Mouse (Mus musculus) frontal cortex, postnatal 14 days (tissue): ENCODE data around the gene Rin2.
A peak's percentile ranks its signal among the peaks of the same experiment; 100 is the strongest.

Source experiments
- DNase-seq, 2 experiments: peaks; one replicate each; pipeline ENCODE4 v3.0.0; 2022; ENCODE audit warnings: low spot score in 2 of 2

The Rin2 gene

DNA sequence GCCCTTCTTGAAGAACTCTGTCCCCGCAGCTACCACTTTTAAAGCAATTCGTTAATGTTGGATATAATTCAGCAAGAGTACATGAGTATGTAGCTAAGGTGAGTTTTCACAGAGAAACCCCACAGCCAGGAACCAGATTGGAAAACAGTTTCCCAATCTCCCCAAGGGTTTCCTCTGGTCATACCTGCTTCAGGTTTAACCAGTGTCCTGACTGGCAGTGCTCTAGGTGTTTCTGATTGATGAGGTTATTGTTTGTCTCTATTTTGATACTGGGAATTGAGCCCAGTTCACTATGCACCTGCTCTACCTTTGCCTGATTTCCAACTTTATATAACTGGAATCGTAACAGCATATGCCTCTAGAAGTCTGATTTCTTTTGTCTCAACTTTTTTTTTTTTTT lies 153.6 kb downstream of the Rin2 start:
- DNase-seq = no peak

DNA sequence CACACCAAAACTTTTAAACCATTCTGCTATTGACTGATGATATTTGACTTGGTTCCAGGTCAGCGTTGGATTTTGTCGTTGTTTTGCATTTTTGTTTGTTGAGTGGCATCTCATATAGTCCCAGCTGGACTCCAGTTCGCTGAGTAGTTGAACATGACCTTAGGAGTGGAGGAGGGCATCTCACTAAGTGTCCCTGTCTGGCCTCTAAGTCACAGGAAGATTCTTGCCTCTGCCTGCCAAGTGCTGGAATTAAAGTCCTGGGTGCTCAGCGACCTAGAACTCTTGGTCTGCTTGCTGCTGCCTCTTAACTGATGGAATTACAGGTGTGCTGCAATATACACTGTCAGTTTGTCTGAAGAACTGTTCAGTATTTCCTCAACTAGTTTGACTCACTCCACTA lies 154.2 kb downstream of the Rin2 start:
- DNase-seq = no peak

DNA sequence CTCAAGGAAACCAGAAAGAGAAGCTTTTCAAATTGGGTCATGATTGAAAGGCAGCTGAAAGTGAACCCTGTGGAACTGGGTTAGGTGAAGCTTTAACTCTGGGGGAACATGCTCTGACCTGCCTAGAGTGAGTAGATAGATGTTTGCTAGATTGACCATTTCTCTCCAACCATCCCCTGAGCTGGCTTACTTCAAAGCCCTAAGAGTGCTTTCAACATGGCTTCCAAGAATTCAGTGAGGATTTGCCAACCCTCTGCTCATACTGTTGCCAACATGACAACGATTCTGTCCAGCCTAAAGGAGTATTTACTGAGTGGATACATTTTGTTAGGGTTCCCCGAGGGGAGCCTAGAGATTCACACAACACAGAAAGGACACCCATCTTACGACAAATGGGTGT lies 155.4 kb downstream of the Rin2 start:
- DNase-seq = no peak

DNA sequence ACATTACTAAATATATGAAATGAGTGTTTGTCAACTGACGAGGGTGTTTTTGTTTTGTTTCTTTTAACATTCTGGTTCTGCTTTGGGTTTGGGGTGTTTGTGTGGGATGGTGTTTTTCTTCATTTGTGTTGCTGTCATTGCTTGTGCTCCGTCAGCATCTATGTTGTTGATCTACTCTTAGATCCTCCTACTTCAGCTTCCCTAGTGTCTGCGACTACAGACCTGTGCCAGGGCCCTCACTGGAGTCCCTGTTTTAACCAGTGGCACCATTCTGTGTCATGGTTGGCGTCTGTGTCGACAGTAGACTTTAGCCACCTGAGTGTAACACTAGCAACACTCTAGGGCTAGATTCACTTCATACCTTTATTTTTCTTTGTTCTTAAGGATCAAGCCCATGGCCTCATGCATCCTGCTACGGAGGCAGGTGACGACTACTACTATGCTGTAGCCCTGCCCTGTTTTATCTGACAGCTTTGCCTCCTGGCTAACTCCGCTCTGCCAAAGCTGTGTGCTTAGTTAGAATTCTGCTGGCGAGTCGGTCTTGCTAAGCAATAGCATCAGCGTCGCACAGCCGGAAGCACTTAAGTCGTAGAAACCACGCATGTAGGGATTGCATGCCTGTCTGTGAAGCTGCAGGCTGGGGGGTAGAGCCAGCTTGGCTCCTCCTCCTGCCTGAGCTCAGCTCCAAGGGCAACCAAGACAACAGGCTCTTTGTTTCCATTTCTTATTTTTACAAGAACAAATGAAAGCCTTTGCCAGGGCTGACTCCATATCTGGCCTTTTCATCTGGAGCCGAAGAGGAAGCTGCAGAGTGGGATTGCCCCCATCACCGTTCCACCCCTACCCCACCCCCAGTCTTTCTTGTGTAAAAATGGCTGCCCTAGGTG lies 157.2 kb downstream of the Rin2 start:
- DNase-seq = peak; percentile 32 to 41

DNA sequence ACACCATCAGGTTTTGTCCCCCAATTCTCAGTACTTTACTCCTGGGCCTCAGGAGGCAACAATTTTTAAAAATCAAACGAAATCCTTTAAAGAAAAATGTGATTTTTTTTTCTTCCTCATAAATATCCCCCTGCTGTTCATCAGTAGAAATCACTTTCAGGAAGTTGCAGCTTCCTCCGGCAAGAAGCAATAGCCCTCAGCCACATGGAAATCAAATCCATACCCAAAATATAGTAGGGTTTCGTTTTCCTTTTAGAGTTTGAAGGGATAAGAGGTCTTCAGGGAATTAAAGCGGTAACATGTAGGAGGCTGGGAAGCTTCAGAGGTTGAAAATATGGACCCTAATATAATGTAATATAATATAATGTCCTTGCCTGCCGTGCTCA lies 157.8 kb downstream of the Rin2 start:
- no peak for DNase-seq

DNA sequence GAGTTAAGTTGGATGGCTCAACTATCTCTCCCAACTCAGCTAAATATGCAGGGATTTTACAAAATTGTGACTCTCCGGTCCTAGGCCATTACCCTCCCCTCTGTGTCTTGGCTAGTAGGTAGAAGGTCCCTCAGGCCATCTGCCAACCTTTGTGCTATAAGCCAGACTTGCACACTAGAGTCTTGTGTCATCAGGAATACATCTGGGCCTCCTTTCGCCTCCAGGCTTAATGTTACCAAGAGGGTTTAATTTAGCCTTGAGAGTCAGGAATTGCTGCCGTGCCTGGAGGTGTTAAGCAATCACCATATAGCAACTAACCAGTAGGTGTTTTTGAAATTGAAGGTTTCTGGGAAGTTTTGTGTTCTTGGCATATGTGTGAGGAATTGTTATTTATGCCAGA lies 158.3 kb downstream of the Rin2 start:
- no peak for DNase-seq

DNA sequence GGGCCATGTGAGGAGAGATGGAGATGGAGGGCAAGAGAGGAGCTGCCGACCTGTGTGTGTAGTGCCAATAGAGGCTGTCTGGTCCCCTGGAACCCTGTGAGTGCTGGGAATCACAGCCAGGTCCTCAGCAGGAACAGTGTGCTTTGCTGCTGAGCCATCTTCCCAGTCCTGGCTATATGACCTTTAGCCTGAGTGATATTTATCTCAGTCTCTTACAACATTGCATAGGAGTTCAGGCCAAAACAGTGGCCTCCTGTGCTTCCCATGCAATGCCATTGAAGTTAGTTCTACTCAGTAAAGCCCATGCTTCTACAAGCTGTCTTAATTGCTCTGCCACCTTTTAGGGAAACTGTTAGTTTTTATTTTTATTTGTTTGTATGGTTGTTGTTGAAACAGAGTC lies 160.9 kb downstream of the Rin2 start:
- DNase-seq = no peak

DNA sequence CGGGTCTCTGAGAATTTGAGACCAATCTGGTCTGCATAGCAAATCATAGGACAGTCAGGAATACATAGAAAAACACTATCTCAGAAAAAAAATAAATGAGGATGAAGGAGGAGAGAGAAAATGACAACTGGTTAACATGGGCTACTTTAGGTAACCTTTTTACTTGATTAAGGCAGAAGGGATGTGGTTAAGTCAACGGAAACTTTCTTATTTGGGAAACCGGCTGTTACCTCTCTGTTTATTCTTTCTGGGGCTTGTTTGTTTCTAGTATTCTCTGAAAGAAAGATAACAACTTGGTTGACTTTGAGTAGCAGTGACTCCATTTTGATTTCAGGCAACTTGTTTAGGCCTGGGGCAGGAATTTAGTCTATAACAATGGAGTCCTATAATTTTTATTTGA lies 163.7 kb downstream of the Rin2 start:
- DNase-seq = no peak

DNA sequence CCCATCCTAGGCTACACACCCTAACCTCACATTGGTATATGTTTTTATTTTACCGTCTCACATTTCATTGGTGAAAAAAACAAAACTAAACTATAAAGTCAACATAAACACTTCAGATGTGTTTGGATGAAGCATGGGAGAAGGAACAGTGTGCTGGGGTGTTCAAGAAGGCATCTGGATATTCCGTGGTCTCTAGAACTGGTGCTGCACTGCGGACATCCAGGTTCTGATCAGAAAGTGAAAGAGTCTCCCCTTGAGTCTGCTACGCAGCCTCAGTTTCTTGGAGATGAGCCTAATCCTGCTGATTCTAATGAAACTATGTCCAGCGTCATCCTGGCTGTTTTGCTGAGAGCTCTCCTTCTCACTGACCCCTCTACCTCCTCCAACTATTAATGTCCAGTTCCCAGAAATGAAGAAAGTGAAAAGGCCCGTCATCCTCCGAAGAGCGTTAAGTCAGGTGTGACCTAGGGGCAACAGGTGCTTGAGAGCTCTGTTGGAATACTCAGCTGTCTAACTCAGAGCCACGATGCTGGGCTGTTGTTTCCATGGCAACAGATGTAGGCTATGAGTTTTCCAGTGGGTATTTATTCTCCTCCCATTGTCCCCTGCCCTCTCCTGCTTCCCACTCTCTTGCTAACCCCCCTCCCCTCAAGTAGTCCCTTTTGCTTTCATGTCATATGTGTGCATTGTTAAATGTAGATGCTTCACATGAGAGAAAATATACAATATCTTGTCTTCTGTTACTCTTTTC lies 164.7 kb downstream of the Rin2 start:
- no peak for DNase-seq

DNA sequence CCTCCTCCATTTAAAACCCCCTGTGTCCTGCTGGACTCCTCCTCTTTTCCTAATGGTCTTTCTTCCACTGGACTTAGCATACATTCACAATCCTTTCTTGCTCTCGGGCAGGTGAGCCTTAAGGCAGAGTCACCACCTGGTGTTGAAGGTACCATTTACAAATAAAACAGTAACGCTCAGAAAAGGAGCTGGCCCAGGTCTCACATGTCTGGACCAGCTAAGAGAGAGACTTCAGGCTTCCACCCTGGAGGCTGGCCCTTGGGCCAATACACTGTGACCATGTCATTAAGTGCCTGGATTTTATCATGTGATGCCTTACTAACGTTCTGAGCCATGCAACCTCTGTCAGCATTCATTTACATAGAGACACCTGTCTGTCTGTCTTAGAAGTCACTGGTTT lies 165.3 kb downstream of the Rin2 start:
- DNase-seq = no peak

DNA sequence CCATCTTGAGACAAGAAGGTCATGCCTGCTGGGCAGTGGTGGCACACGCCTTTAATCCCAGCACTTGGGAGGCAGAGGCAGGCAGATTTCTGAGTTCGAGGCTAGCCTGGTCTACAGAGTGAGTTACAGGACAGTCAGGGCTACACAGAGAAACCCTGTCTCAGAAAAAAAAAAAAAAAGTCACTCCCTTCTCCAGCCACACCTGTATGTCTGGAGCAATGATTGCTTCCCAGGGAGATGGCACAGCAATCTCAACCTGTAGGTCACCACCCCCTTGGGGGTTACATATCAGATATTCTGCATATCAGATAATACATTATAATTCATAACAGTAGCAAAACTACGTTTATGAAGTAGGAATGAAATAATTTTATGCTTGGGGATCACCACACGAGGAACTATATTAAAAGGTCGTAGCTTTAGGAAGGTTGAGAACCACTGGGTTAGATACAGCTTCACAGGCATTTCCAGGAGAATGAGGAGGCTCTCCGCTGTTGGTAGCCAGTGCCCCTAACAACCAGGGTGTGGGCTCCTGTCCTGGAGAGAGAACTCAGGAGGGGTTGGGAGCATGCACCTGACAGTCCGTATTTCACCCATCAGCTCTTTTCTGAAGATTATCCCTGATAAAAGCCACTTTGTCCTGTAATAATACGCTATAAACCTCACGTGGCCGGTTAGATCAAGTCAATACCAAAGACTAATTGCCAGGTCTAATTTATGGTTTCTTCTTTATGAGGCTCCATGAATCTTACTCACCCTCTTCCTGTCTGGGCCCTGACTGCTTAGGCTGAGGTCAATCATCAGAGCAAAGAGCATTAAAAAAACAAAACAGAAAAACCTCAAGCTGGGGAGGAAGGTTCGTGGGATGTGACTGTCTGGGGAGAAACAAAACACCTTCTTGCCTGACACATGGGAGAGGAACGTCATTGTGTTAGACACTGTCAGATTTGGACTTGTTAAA lies 166.2 kb downstream of the Rin2 start:
- DNase-seq = no peak

DNA sequence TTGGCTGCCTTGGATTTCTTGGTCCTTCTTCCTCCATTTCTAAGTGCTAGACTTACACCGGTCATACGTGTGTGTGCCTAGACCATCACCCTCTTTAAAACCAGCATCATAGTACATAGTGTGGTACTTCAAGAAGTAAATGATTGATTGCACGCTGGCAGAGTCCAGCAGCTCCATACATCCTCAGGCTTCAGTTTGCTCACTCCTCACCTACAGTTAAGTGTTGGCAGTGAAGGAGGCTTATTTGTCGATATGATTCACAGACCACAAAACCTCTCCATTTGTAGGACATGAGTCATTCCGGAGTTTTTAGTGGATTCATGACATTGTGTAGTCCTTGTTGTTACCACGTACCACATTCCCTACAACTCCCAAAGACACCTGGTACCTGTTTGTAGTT lies 168.3 kb downstream of the Rin2 start:
- DNase-seq = no peak

DNA sequence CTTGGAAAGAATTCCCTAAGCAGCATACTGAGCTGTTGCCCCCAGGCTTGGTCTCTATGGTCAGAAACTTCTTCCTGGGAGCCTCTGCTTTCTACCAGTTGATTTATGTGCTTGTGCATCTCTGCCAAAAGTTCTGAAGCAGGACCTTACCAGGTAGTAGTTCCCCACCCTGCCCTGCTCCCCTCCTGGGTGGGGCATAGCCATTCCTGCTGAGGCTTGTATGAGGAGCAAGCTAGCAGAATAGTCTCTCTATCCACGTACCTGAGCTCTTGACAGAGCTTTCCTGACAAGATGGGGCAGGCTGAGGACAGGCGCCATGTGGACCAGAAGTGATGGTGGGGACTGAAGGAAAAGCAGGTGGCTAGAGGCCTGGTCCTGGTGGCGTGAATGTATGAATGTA lies 171.6 kb downstream of the Rin2 start:
- DNase-seq = no peak

DNA sequence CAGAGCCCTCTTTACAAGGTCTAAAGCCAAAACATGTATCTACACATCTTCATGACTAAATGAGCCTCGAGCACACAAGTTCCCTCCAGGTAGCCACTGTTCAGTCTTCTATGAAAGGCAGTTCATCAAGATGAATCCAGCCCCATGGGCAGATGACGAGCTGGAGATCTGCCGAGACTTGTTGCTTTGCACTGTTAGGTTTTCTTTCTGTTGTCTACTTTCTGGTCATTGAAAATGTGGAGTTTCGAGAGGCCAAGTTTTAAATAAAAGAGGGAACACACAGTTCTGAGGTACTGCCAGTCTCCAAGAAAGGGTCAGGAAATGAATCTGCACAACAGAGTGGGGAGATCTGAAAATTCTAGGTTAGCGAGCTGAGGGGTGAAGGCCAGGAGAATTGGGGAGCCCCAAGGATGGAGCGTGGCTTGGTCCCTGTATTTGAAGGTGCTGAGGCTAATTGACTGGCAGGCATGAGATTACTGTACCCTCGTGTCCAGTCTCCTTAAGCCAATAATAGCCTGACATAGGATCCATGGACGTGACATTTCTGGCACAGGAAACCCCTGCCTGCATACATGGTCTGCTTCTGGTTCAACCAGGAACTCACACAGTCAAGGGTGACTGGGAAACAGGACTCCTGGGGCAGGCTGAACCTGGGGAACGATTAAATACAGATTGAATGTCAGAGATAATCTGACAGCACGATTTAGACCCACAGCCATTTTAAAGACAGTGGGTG lies 174.3 kb downstream of the Rin2 start:
- DNase-seq = no peak

DNA sequence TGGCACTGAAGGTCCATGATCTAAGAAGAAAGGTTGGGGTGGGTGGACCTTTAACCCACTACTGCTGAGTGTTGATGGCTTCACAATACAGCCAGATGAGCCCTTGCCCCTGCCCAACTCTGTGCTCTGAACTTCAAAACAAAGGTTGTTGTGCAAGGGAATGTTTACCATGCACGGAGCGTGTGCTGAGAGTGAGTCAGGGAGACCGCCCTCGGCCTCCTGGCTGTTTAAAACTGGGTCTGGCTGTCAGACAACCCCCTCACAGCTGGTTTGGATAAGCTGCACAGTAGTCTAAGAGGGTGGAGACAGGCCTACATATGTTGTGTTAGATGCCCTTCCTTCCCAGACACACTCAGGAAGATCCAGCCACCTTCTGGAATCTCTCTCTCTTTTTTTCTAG lies 175.8 kb downstream of the Rin2 start:
- DNase-seq = peak in 1 of 2 experiments; percentile 20

DNA sequence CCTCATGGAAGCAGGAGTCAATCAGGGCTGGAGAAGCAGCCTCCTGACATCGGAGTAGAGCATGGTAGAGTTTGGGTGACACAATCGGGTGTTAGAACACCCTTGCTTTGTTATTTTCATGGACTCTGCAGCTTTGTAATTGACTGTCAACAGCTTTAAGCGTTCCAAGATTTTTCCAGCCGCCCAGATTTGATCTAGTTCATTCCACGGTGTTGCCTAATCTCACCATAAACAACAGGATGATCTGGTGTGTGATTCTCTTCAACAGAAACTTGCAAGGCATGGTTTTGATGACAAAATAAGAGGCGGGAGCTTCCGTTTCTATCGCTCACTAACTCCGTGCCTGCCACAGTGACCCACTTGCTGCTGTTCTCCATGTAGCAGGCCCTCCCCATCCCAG lies 180.8 kb downstream of the Rin2 start:
- no peak for DNase-seq

DNA sequence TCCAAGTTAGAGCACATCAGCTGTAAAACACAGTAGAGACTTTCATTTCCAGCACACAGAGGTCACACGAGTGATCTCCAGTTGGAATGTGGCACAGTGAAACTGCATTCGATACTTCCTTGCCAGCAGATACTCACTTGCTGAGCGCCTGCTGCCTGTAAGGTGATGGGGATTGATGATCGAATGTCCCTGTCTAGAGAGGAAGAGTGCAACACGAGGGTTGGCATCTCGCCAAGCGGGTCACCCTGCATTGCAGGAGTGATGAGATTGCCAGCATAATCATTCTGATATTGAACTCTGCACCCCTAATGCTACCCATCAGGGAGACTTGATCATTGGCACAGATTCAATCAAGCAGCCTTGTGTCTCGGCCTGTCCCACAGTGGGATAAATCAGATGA lies 182.8 kb downstream of the Rin2 start:
- DNase-seq = no peak

DNA sequence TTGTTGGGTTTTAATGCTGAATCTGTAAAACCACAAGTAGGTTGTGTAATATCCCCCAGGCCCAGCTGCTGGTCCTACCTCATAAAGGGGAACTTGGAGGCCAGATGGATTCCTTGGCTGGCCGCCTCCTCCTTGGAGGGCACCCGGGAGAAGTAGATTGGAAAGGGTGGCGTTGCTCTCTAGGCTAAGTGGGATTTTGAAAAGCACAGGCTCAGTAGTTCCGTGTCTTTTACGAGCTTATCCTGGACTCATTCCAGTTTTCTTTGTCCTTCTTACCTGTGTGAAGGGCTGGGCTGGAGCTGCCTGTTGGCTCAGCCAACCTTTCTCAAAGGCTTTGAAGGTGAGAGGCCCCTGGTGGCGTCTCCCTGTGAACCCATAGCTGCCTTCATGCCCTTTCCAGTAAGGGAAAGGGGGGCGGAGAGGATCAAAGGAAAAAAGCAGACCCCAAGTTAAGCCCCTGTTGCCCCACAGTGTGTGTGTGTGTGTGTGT lies 184.5 kb downstream of the Rin2 start:
- peak; percentile 44 to 45 for DNase-seq

DNA sequence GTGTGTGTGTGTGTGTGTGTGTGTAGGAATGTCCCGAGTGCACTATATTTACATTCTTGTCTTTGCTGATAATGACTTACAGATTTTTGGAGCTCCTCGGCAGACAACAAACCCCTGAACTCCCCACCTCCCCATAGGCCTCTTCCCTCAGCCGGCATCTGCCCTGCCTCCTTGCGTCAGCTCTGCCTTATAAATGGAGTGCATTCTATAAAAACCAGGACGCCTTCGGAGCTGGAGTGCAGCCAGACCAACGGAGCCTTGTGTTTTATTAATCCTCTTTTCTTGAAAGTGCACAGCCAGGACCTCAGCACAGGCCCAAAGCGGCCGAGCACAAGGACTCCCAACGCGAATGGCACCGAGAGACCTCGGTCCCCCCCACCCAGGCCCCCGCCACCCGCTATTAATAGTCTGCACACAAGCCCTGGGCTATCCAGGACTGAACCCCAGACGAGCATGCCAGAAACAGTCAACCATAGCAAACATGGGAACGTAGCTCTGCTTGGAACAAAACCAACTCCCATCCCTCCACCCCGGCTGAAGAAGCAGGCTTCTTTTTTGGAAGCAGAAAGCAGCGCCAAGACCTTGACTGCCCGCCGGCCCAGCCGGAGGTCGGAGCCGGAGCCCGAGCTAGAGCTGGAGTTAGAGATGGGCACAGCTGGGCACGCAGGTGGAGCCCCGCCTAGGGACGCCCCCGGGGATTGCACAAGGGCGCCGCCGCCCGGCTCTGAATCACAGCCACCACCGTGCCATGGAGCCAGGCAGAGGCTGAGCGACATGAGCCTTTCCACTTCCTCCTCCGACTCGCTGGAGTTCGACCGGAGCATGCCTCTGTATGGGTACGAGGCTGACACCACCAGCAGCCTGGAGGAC lies 185.2 kb downstream of the Rin2 start:
- peak; percentile 82 to 84 for DNase-seq
